ENCODE assay signal across 20 mouse cellular contexts in the genomic region with DNA sequence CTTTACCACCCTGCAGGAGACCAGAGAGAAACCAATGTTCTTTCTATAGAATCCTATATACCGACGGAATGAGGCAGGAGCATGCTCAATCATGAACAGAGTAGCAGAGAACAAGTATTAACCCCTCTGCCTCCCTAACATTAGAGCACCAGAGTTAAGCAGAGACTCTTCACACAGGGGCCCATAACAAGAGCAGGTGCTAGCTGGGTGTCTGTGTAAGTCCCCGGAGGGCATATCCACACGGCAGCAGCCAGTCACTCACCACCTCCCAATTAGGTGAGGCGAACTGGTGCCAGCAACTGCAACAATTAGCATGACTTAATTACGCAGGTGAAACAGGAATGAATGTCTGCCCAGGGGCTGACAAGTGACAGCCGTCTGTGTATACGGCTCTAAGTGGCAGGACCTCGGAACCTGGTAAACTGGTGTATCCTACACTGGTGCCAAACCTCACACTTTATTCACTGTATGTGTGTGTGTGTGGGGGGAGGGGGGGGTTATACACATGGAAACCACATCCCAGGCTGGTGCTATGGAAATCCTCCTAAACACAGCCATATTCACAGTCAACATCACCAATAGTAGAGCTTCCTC.
DNase-seq lines count a peak whose midpoint lies in the region; ATAC-seq and TF ChIP-seq lines count a peak whose summit lies in the region.
"Had no signal": no experiment of that assay in that cellular context is flagged by ENCODE, and none has a peak within 500 bp of the region (broad histone marks: within the 10 kb centered on the region; RNA-seq: fewer than 3 reads in every experiment).

No protein-coding gene starts in this region.

- no peaks in the 10 kb centered on the region for H3K36me3 ChIP-seq in hindbrain, embryonic 14.5 days (replicated peaks; ENCODE audit: control insufficient read depth, insufficient read depth)
- no peaks in the 10 kb centered on the region for H3K36me3 ChIP-seq in hindbrain, embryonic 11.5 days (ENCODE audit: control insufficient read depth, insufficient read depth, low read length)
- no peaks in the 10 kb centered on the region for H3K36me3 ChIP-seq in neural tube, embryonic 14.5 days (ENCODE audit: control insufficient read depth, insufficient read depth, low read length)
- peaks cover 56% of the 10 kb centered on the region for H3K36me3 ChIP-seq in limb, embryonic 14.5 days (ENCODE audit: control insufficient read depth, insufficient read depth, low read length)
- H3K36me3 ChIP-seq: liver, embryonic 15.5 days had no signal

- H3K27me3 ChIP-seq in hindbrain, embryonic 14.5 days (ENCODE audit: control insufficient read depth, insufficient read depth, low read length): no peaks in the 10 kb centered on the region
- H3K27me3 ChIP-seq in hindbrain, embryonic 11.5 days (ENCODE audit: control insufficient read depth, insufficient read depth, low read length): no peaks in the 10 kb centered on the region
- H3K27me3 ChIP-seq in neural tube, embryonic 14.5 days (ENCODE audit: control insufficient read depth, insufficient read depth, low read length): no peaks in the 10 kb centered on the region
- H3K27me3 ChIP-seq in limb, embryonic 14.5 days (ENCODE audit: control insufficient read depth, insufficient read depth, low read length): no peaks in the 10 kb centered on the region
- H3K27me3 ChIP-seq: liver, embryonic 15.5 days; Patski had no signal

- H3K9ac ChIP-seq in hindbrain, embryonic 14.5 days: no peak overlapping the region
- H3K9ac ChIP-seq in hindbrain, embryonic 11.5 days (ENCODE audit: low read depth, low read length): no peak overlapping the region
- H3K9ac ChIP-seq in neural tube, embryonic 14.5 days (replicated peaks; ENCODE audit: low read depth, low read length): no peak overlapping the region
- no peak overlapping the region for H3K9ac ChIP-seq in limb, embryonic 14.5 days (ENCODE audit: low read depth, low read length, severe bottlenecking)
- H3K9ac ChIP-seq: liver, embryonic 15.5 days had no signal

- TF ChIP-seq POLR2A in limb, embryonic 14.5 days (IDR thresholded peaks at IDR 0.05; ENCODE audit: borderline replicate concordance, extremely low read depth, insufficient read depth, insufficient read length): no peak

- 63% methylated on average over 9 of the region's 9 CpGs for WGBS in hindbrain, embryonic 14.5 days
- WGBS in hindbrain, embryonic 11.5 days: 76% methylated on average over 9 of the region's 9 CpGs
- WGBS in neural tube, embryonic 14.5 days: 76% methylated on average over 9 of the region's 9 CpGs
- 46% methylated on average over 9 of the region's 9 CpGs for whole genome bisulfite sequencing in limb, embryonic 14.5 days

- H3K9me3 ChIP-seq in hindbrain, embryonic 14.5 days (ENCODE audit: control insufficient read depth, low read length): no peaks in the 10 kb centered on the region
- H3K9me3 ChIP-seq in hindbrain, embryonic 11.5 days (ENCODE audit: control insufficient read depth, low read length): no peaks in the 10 kb centered on the region
- H3K9me3 ChIP-seq in neural tube, embryonic 14.5 days (ENCODE audit: control insufficient read depth, low read length): no peaks in the 10 kb centered on the region
- no peaks in the 10 kb centered on the region for H3K9me3 ChIP-seq in limb, embryonic 14.5 days (ENCODE audit: control insufficient read depth, low read length)
- H3K9me3 ChIP-seq: heart, embryonic 10.5 days; liver, embryonic 15.5 days had no signal

- H3K4me1 ChIP-seq in hindbrain, embryonic 14.5 days (replicated peaks; ENCODE audit: control insufficient read depth, insufficient read depth, low read length): no peaks in the 10 kb centered on the region
- no peaks in the 10 kb centered on the region for H3K4me1 ChIP-seq in hindbrain, embryonic 11.5 days (replicated peaks; ENCODE audit: control insufficient read depth, insufficient read depth, low read length)
- no peaks in the 10 kb centered on the region for H3K4me1 ChIP-seq in neural tube, embryonic 14.5 days (ENCODE audit: control insufficient read depth, insufficient read depth, low read length)
- peaks cover 50% of the 10 kb centered on the region for H3K4me1 ChIP-seq in limb, embryonic 14.5 days (ENCODE audit: control insufficient read depth, insufficient read depth, low read length)
- H3K4me1 ChIP-seq: liver, embryonic 15.5 days had no signal

- no peak overlapping the region for H3K27ac ChIP-seq in hindbrain, embryonic 14.5 days
- no peak overlapping the region for H3K27ac ChIP-seq in hindbrain, embryonic 11.5 days (ENCODE audit: low read depth, low read length)
- no peak overlapping the region for H3K27ac ChIP-seq in neural tube, embryonic 14.5 days (ENCODE audit: low read depth, low read length)
- peak overlapping the region; percentile 40; the same call in 1 of the 2 replicates for H3K27ac ChIP-seq in limb, embryonic 14.5 days (replicated peaks; ENCODE audit: low read depth, low read length)
- H3K27ac ChIP-seq: heart, embryonic 10.5 days; liver, embryonic 15.5 days had no signal

- no peak for DNase-seq in hindbrain, embryonic 14.5 days (ENCODE audit: low spot score)
- DNase-seq in hindbrain, embryonic 11.5 days (ENCODE audit: low spot score): no peak
- DNase-seq in neural tube, embryonic 10.5 days (ENCODE audit: extremely low spot score, low spot score): no peak
- DNase-seq in limb, embryonic 14.5 days (ENCODE audit: low spot score): peak; percentile 24
- DNase-seq in cerebellum, postnatal 36 days: no peak
- DNase-seq in cerebellum, adult 11 months: no peak
- DNase-seq: adrenal gland, postnatal 25 days; cerebellum, adult 9-10 months; heart, postnatal 14 days; layer of hippocampus, postnatal 36 days; left cerebral cortex, postnatal 4 days; spleen, adult 18-20 months; thymus, adult 18-20 months had no signal

- H3K4me2 ChIP-seq in hindbrain, embryonic 14.5 days (replicated peaks): no peak overlapping the region
- no peak overlapping the region for H3K4me2 ChIP-seq in hindbrain, embryonic 11.5 days (replicated peaks; ENCODE audit: low read depth, low read length)
- H3K4me2 ChIP-seq in neural tube, embryonic 14.5 days (ENCODE audit: low read depth, low read length): no peak overlapping the region
- no peak overlapping the region for H3K4me2 ChIP-seq in limb, embryonic 14.5 days (replicated peaks; ENCODE audit: low read depth, low read length, severe bottlenecking)
- H3K4me2 ChIP-seq: liver, embryonic 15.5 days had no signal

- peak; percentile 36; the same call in 1 of the 2 replicates for ATAC-seq in hindbrain, embryonic 14.5 days (ENCODE audit: low FRiP score)
- no peak for ATAC-seq in hindbrain, embryonic 11.5 days (ENCODE audit: low FRiP score)
- ATAC-seq in neural tube, embryonic 14.5 days (ENCODE audit: low read depth): peak; percentile 14; the same call in 1 of the 2 replicates
- no peak for ATAC-seq in limb, embryonic 14.5 days (ENCODE audit: low FRiP score, low read depth)
- ATAC-seq: activated CD4-positive, CD25-positive, alpha-beta regulatory T cell, adult 4 months; lung, postnatal 0 days; Patski had no signal

- no peak overlapping the region for H3K4me3 ChIP-seq in hindbrain, embryonic 14.5 days (replicated peaks; ENCODE audit: low read length)
- H3K4me3 ChIP-seq in hindbrain, embryonic 11.5 days (ENCODE audit: low read depth, low read length): no peak overlapping the region
- no peak overlapping the region for H3K4me3 ChIP-seq in neural tube, embryonic 14.5 days (ENCODE audit: low read depth, low read length)
- no peak overlapping the region for H3K4me3 ChIP-seq in limb, embryonic 14.5 days (replicated peaks; ENCODE audit: low read length)
- H3K4me3 ChIP-seq: heart, embryonic 10.5 days; liver, embryonic 15.5 days; myocyte had no signal

Comparison
In these comparisons a context has a peak if more than half of its experiments do, and no peak if none do; other contexts are left out.
1. ATAC-seq: peak in hindbrain, embryonic 14.5 days (single experiment) and neural tube, embryonic 14.5 days (single experiment); none in hindbrain, embryonic 11.5 days (single experiment) and limb, embryonic 14.5 days (single experiment).